Mouse (Mus musculus): ENCODE results near the gene Krt42.
"Not testable (repeated sequence)": the region's sequence is repeated elsewhere in the genome, so short reads cannot be mapped to it uniquely, and the experiment has no call there.

The Krt42 gene

DNA sequence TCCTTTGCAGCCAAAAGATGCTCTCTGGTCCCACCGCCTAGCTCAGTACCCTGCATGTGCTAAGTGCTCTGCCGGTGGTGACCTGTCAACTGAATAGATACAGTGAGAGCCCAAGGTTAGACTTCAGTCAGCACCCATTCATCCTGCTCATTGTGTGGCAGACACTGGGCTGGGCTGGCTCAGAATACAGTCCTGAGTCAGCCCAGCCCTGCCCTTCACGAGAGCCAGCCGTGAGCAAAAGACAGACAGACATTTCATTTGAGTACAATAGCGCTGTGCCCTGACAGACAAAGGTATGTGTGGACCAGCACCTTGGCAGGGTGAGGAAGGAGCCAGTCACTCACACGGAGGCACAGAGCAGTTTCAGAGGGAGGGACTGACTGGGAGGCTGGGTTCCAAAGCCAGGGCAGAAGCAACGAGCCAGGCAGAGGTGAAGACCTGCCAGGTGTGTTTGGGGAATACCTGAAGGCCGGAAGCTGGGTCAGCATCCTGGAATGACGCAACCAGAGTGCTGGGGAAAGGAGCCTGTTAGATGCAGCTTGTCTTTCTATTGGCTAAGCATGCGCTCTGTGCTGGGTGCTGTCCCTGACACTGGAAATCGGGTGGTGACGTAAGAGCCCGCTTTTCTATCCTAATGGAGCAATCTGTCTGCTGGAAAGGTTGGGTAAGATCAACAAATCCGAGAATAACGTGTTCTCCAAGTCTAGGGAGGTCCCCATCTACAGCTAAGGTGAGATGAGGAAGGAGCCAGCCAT lies 8.2 kb upstream of the Krt42 start:
- DNase-seq, result no peak

DNA sequence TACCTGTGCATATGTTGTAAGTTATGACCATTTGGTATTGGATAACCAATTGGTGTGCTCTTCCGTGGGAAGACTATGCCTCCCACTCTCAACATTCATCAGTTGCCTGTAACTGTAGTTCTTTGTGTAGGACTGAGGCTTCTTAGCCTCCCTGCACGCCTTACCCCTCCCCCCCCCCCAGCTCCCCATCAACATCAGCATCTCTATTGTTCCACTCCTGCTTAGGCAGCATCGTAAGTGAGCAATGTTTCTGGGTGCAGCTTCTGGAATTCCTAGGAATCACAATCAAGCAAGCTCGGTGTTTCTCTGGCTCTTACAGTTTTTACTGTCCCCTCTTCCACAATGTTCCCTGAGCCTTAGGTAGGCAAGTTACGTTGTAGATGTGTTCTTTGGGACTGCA lies 5.8 kb upstream of the Krt42 start:
- DNase-seq, result no peak

DNA sequence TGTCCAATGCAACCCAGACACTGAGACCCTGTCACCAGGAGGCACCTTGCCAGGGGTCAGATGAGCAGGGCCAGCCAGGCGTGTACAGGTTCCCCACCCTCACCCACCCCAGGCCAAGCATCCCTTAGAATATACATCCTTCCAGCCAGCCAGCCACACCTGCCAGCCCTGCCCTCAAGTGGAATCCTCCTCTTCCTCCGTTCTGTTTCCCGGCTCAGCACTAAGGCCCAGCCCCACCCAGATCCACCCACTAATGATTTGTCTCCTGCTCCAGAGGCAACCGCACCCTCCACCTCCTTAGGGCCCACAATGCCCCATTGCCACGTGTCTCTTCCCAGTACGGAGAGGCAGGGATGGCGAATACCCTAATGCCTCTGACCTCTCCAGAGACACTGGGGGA lies 5.0 kb upstream of the Krt42 start:
- no peak for DNase-seq

DNA sequence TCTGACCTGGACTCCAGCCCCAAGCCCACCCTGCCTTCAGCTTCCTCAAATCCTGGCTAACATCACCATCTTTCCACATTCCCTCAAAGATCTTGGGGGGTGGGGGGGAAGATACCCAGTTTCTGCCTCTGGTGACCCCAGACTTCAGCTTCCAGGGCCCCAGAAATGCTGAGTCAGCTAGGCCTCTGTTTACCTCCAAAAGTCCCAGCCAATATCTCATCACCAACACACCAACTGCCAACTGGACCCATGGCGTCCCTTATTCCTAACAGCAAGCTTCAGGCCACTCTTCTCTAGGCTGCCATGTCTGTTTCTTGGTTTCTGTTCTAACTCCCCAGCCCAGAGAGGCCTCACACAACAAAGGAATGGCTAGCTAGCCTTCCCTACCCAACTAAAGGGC lies 2.2 kb upstream of the Krt42 start:
- no peak for DNase-seq

DNA sequence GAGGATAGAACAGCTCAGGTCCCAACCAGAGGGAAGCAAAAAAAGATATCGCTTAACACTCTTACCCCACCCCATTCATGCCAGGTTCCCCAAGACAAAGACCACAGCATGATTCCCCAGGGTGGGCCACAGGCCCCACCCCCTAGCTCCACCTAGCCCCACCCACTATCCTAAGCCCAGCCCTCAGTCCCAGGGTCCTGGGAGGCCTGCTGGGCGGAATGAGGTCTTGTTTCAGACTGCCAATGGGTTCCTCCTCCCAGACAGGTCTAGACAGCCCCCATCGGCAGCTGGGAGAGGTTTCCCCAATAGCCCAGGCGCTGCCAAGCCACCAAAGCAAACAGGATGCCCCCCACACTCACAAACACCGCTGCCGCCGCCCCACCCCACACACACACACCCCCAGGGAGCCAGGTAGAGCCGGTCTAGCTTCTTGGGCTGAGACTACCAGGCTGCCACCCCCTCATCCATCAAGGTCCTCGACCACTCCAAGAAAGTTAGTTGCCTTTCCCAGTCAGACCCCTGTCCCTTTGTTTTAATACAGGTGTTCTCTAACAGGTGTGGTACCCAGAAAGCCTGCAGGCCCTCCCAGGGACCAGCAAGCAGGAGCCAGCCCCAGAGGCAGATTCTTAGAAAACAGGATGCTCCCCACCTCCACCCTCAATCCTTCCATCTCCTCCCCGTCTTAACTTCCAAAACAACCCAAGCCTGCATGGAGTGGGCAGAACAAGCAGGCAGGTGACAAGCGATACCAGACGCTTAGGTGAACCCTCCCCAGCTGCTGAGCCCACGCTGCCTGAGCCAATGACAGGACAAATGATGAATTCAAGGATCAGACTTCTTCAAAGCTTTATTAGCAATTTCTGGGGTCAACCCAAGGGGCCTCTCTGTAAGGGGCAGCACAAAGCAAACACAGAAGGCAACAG lies 7.4 kb downstream of the Krt42 start:
- DNase-seq, result no peak

DNA sequence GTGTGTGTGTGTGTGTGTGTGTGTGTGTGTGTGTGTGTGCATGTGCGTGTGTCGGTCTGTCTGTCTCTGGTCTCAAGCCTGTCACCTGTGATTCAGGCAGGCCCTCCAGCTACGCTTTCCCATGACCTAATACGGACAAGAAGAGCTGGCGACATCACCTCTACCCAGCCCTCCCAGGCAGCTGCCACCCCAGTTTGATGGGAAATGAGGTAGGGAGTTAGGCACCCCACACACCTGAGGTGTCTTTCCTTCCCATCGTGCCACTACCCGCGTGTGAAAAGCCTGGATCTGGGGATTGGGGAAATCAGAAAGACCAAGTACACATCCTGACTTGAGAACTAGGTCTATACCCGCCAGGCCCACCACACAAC lies 8.5 kb downstream of the Krt42 start:
- DNase-seq, result no peak

DNA sequence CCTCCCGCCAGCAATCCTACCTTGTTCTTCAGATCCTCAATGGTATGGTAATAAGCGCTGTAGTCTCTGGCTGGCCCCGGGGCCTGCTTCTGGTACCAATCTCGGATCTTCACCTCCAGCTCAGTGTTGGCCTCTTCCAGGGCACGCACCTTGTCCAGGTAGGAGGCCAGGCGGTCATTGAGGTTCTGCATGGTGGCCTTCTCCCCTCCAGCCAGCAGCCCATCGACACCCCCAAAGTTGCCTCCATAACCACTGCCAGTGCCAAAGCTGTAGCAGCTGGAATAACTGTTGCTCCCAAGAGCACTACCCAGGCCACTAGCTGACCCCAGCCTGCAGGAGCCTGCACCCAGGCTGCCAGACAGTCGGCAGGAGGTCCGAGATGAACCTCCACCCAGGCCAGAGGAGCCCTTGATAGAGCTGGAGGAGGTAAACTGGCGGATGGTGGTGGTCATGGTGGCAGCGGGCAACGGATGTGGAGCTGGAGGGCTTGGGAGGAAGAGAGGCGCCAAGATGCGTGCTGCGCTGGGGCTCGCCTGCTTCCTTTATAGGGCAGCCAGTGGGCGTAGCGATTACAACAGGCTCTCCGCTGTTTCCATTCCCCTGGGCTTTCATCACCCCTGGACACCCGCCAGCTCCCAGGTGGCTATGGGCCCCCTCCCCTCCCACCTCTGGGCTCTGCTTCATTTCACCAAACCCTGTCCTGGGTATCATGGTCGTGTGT lies 9.0 kb downstream of the Krt42 start, which contains the start of gene Krt17:
TSS of gene Krt17 (minus strand) at position 516 of the 721 bp plus-strand sequence.
- no peak for DNase-seq

DNA sequence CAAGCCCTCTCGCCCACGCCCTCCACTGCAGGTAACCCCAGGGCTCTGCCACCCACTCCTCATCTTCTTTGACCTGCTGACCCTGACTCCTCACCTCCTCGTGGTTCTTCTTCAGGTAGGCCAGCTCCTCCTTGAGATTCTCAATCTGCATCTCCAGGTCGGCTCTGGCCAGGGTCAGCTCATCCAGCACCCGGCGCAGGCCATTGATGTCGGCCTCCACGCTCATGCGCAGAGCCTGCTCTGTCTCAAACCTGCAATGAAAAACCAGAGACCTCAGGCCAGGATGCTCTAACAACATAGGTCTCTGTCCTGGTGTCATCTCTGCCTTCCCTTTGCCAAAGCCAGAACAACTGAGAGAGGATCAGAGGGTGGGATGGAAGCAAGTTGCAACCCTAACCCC lies 10.6 kb downstream of the Krt42 start:
- no peak for DNase-seq

DNA sequence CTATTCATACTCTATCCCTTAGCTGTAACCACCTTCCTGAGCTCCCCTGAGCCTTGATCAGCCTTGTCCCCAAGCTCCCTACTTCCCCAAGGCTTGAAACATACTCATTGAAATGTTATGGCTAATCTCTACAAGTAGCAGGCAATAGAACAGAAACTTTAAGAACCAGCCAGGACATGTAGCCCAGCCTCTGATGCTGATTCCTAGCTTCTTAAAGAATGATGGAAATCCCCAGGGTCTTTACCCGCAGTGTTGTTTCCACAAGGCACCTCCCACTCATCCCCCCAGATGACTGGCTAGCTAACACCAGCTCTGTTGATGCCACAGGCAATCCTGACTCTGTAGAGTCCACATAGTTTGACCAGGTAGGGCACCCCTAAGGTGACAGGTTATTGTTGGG lies 11.7 kb downstream of the Krt42 start:
- no peak for DNase-seq

DNA sequence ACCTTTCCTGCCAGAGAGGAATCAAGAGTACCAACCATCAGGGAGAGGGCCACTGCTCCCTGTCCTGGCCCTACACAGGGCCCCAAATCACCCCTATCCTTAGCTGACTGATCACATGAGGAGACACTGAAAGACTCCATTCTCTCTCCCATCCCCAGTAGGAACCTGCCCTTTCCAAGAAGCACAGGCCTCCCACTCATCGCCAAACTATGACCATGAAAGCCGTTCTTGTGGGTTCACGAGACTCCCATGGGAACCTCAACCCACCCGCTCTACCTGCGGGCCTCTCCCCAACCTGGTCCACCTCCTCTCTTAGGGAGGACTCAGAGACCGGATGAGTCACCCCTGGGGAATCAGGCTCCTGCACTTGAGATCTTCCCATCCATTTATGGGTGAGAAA lies 14.2 kb downstream of the Krt42 start:
- no peak for DNase-seq

DNA sequence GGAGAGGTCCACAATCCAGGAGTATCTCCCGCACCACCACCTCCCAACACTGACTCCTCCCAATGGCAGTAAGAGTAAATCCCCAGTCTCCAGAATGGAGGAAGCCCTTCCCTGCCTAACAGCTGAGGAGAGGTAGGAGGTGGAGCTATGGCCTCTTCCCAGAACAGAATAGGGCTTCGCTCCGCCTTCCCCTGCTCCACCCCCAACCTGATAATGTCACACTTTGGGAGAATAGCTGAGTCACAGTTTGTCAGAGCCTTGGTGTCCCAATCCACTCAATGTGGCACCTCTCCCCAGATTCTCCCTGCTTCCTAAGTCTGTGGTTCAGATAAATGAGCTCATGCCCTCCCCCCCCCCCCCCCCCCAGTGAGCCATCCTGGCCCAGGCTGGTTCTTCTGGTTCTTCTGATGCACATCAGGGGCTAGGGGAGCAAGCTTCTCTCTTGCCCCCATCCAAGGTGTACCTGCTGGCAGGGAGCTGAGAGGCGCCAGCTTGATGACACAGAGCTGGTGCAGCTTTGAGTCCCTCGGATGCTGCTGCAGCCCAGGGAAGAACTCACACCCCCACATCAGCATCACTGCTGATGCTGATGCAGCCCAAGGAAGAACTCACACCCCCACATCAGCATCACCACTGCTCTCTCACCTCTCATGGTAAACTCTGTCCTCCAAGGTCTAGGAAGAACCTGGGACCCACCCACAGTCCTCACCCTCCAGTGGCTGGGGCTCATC lies 15.1 kb downstream of the Krt42 start:
- no peak for DNase-seq

DNA sequence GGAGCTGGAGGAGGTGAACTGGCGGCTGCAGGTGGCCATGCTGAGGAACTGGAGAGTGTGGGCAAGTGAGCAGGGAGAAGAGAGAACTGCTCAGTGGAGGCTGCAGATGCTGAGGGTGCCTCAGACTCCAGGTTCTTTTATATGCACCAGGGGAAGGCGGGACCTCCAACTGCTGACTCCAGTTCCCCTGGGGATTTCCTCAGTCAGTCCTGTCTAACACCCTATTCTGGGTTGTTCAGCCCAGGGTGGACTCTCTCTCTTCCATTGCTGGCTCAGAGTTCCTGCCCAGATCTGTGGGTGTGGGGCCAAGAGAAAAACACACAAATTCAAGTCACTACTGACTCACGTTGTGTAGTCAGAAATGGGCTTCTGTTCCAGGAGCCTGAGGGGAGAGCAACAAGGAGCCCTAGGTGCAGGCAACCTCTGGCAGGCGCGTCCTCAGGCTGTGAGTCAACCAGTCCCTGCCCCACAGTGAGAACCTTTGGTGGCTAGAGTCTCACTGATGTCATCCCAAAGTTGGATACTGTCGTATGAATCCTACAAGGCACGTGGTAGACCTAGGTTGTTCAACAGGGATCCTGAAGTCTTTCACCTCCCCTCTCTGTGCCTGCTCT lies 20.7 kb downstream of the Krt42 start, which contains the start of gene Krt16:
TSS of gene Krt16 (minus strand) at position 51 of the 614 bp plus-strand sequence.
- no peak for DNase-seq

DNA sequence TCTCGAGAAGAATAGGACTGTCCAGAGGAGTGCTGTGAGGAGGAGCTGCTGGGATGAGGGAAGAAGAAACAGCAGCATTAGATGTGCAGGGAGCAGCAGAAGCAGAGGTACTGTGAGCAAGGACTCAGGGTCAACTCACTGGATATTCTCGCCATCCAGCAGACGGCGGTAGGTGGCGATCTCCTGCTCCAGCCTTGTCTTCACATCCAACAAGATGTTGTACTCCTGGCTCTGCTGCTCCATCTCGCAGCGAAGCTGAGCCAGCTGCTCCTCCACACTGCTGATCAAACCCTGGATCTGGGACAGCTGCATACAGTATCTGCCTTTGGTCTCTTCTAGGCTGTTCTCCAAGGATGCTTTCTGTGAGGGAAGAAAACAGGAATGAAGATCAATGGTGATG lies 23.2 kb downstream of the Krt42 start:
- not testable (repeated sequence) for DNase-seq

DNA sequence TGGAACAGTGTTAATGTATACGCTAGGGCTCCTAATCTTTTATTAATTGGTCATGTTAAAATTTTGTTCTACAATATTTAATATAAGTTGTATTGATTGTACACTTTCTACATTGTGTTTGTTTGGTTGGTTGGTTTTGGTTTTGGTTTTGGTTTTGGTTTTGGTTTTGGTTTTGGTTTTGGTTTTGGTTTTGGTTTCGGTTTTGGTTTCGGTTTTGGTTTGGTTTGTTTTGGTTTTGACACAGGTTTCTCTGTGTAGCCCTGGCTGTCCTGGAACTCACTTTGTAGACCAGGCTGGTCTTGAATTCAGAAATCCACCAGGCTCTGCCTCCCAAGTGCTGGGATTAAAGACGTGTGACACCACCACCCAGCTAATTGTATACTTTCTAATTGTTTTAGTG lies 29.4 kb downstream of the Krt42 start:
- DNase-seq, result not testable (repeated sequence)

DNA sequence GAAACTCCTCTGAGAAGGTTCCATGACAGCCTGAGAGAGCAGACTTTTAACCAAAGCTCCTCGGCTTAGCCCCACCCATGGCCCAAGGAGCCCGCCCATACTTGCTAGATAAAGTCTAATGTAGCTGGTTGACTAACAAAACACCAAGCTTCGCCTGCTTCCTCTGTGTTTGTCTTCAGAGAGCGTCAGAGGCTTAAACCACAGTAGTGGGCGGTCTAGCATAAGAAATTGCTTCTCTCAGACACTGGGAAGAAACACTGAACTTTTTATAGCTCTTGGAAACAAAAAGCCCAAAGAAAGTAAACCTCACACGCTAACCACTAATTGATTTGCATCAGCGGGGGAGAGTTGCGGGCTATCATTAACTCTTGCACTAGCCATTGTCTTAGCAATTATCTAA lies 47.9 kb downstream of the Krt42 start:
- DNase-seq, result no peak

DNA sequence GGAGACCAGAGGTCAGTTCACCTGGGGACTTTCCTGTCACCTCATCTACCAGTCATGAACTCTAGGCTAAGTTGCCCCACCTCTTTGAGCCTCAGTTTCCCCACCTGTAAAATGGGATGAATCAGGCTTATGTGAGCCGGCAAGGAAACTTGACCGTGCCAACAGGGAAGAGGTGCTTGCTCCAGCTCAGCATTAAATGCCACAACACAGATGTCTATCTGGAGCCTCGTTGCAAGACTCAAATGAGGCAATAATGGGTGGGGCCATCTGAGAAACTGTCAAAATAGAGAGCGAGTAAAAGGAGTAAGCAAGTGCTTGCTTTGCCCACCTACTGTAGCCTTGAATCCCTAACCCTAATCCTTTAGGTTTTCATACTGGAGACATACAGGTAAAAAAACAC lies 50.4 kb downstream of the Krt42 start:
- DNase-seq, result no peak
